Mouse (Mus musculus) gastrocnemius, postnatal 36 days (tissue): ENCODE data around the gene Sept9. TPM values are rescaled to one million over a fixed set of nuclear protein-coding genes. Genes with fewer than 3 reads are reported as not detected.

ENCODE experiments used
- DNase-seq, 2 experiments: peaks; one replicate each; pipeline ENCODE4 v3.0.0; 2022
- intact Hi-C: fragments of 180-260 bp; cut with DNase I; formaldehyde crosslinking; loops from one replicate; pipeline ENCODE4 v1.15.1; 2025
- total RNA-seq, 2 experiments: library from RNA; stranded (reverse); gene quantifications; 2 replicates each; pipeline ENCODE4 v1.2.3; 2021

Gene Sept9
- total RNA-seq, 2 experiments from 2014 or later: 11.3 to 14.2 TPM

DNA sequence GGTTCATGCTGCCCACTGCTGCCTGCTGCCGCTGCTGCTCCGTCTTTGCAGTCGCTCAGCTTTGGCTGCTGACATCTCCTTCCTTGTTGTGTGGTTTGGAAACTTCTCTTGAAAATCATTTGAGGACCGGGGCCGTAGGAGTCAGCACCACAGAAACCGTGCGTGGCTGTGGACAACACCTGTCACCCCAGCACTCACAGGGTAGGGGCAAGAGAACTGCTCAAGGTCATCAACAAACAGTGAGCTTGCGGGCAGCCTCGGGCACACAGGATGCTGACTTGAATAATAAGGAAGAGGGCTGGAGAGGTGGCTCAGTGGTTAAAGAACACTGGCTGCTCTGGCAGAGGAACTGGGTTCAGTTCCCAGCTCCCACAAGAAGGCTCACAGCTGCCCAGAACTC, 40.9 kb downstream of the Sept9 start:
- intact Hi-C loops: no loop called here
- DNase-seq: no peak

DNA sequence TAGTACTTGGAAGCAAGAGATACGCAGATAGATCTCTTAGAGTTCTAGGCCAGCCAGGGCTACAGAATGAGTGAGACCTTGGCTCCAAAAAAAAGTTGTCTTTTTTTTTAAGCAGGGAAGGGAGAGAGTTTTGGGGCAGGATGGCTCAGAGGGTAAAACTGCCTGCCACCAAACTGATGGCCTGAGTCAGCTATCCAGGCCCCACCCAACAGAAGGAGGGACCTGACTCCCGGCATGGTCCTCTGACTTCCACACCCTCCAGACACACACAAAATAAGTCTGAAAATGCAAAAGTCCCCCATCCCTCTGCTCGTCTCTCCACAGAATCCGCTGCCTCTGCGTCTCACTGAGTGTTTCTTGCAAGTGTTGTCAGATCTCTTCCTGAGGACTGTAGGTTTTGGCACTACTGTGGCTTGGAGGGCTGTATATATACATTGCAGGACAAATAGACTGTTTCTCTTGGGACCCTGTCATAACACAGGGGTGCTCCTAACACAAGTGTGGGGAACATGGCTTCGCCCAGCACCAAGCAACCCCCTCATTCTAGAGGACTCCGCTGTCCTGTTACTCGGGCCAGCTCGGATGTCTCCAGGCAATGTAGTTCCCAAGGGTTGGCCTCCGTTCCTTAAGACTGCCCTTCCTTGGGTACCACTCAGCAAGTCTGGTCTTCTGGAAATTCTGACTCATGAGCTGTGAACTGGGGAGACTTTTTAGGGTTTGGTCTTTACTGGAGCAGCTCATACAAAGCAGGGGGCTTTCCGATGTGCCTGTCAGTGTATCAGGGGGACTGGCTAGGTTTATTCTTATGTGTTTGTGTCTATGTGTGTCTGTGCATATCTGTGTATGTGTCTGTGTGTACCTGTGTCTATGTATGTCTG, 41.6 kb downstream of the Sept9 start:
- intact Hi-C loops: no loop called here
- no peak for DNase-seq

DNA sequence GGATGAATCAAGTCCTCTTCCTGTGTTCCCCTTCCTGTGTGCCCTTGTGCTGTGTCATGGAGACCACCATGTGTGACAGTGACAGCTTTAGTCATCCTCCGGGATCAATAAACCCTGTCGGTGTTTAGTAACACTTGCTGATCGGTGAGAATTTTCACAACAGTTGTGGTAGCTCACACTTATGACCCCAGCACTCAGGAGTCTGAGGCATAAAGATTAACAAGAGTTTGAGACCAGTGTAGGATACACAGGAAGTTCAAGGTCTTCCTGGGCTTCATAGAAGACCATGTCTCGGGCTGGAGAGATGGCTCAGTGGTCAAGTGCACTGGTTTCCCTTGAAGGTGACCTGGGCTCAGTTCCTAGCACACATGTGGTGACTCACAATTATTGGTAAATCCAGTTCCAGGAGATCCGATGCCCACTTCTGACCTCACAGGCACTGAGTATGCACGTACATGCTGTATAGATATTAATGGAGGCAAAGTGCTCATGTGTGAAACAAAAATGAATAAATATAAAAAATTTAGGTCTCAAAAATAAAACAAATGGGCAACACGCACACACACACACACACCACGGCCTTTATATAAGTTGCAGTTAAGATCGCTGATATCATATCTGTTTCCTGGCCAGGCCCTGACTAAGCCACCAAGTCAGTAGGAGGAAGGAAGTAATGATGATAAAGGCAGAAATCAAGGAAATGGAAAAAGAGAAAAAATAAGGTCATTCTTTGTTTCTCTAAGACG, 43.1 kb downstream of the Sept9 start:
- intact Hi-C loops: no loop called here
- no peak for DNase-seq

DNA sequence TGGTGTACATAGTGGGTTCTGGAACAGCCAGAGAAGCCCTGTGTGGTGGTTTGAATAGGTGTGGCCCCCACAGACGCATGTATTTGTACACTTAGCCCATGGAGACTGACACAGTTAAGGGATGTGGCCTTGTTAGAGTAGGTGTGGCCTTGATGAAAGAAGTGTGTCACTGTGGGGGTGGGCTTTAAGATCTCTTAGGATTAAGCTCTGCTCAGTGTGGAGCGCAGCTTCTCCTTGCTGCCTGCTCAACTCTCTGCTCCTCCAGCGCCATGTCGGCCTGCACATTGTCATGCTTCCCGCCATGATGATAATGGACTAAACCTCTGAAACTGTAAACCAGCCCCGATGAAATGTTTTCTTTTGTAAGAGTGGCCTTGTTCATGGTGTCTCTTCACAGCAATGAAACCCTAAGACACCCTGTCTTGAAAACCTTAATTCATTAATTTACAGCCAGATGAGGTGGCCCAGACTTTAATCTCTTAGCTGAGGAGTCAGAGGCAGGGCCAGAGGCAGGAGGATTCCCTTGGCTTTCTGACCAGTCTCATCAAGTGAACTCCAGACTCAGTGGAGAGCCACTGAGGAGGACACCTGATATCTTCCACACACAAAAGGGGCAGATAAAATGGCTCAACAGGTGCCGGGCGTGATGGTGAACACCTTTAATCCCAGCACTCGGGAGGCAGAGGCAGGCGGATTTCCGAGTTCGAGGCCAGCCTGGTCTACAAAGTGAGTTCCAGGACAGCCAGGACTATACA, 44.3 kb downstream of the Sept9 start:
- intact Hi-C loops: loop anchor here (2.0 kb wide), 1 partner anchor 23 kb away; no protein-coding TSS in a partner anchor
- DNase-seq: no peak

DNA sequence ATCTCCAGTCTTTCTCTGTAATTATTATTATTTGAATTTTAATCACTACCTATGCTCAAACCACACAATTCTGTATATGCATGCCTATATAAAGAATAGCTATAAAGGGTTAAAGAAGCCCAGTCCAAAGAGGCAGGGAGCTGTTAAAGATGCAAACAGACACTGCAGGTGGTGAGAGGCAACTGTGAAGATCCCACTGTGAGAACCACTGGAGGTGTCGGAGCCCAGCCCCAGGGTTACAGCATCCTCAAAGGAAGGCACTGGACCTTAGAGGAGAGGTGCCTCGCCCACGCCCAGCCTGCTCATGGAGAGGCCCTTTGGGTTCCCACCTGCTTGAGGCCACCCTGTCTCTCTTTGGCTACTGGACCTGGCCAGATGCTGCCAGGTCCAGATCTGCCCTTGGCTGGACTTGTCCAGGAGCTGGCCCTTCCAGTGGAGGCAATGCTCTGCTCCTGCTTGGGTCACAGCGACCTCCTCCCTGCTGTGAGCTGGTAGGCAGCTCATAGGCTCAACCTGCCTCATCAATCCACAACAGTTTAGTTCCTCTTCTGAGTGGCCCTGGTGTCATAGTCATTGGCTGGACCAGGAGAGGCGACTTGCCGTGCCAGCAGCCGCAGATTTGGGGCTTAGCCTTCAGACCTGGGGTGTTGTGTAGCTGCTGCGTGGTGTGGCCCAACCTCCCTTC, 45.7 kb downstream of the Sept9 start:
- intact Hi-C loops: loop anchor here (2.0 kb wide), 1 partner anchor 22 kb away; no protein-coding TSS in a partner anchor
- no peak for DNase-seq

DNA sequence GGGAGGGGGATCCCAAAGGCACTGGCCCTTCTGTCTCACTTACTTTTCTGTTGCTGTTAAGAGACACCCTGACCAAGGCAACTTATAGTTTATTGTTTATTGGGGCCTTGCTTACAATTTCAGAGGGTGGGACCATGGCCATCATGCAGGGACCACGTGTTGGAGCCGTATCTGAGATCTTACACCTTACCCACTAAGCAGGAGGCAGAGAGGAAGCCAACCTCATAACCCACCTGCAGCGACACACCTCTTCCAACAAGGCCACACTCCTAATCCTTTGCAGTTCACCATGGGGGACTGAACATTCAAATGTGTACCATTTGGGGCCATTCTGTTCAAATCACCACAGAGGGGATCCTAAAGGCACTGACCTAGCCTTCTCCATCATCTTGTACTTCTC, 46.4 kb downstream of the Sept9 start:
- intact Hi-C loops: loop anchor here (2.0 kb wide), 1 partner anchor 21 kb away; no protein-coding TSS in a partner anchor
- no peak for DNase-seq

DNA sequence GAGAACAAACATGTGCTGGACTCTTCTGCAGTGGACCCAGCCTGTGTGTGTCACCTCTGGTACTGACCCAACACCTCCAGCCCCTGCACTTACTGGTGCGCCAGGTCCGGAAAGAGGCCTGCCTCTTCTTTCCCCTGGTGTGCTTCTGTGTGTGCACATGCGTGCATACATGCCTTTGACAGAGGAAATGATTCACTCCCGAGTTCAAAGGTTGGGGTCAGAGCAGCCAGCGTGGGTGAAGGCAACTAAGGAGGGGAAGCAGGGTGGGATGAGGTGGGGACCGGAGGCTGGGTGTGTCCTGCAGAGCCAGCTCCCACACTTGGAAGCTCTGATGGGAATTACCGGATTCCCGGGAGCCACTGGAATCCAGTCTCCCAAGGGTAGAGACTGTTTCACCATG, 46.8 kb downstream of the Sept9 start:
- intact Hi-C loops: no loop called here
- DNase-seq: no peak

DNA sequence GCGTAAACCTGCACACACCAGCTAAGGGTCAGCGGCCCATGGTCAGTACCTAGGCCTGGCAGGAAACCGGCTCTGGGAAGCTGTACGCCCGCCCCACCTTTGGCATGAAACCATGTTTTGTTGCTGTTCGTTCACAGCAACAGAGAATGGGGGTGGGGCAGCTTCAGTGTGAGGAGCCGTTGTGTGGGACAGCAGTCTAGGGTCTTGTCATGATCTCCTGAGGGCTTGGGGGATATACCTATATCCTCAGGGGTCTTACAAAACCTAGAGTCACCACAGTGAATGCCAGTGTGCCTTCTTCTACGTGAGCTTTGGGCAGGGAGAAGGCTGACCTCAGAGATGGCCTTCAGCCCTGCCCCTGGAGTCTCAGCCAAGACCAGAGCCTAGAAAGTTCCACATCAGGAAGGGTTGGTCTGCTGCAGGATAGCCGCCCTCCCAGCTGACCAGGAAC, 47.5 kb downstream of the Sept9 start:
- peak in 1 of 2 experiments; percentile 48 for DNase-seq
- intact Hi-C loops: no loop called here

DNA sequence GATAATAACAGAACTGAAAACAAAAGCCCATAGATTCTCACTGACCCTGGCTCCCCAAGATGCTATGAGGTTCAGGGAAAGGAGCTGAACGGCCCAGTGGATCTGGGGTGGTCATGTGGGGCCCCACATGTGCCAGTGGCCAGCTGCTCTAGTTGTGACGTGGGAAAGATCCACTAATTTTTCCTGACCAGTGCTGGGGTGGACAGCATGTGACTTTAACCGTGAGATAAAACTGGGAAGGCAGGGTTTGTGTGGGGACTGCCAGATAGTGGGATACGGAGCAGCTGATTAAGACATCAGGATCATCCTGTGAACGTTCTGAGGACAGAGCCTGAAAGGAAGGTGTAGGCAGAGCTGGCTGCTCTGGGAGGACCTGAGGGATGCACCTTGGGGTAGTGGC, 48.1 kb downstream of the Sept9 start:
- DNase-seq: no peak
- intact Hi-C loops: no loop called here

DNA sequence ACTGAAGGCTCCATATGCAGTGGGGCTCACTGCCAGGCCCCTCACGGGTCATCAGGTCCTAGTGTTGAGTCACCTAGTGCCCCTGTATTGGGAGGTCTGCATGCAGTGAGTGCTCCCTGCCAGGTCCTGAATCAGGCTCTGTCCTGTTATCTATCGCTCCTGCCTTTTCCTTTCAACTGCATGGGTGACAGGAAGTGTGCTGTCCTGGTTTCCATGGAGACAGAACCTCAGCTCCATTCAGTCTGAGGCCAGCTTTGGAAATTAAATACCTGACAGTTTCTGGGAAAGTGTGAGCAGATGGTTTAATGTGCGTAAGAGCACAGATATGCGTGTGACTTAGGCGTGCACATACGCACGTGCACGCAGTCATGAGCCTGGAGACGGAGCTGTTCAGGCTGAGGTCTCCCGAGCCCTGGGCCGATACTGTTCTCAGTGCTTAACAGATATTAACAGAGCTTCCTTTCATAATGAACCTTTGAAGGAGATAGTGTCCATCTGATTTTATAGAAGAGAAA, 49.3 kb downstream of the Sept9 start:
- DNase-seq: no peak
- intact Hi-C loops: no loop called here

DNA sequence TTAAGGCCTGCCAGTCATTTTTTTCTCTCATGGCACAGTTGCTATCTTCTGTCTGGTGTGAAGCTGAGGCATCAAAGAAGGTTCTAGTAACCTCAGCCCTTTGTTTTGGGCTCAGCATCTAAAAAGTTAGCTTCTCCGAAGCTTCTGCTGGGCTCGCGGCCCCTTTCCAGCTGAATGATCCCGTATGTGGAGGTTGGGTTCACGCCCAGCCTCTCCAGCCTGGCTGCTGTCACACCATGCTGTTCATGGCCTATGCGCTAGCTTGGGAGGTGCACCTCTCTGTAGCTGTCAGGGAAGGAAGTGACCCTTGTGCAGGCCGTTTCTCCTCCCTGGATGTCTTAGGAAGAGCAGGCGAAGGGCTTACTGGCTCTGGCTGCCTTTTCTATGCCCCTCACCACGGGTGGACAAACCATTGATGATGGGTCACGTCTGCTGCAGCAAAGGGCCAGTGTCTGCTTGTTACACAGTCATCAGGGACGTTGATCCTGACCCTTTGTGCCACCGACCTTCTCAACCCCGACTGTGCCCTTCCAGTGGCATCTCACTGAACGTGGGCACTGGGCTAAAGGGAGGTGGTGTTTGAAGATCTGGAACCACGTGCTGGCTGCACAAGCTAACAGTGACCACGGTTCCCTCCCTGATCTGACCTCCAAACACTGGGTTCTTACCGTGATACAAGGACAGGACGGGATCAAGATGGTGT, 50.0 kb downstream of the Sept9 start:
- no peak for DNase-seq
- intact Hi-C loops: no loop called here

DNA sequence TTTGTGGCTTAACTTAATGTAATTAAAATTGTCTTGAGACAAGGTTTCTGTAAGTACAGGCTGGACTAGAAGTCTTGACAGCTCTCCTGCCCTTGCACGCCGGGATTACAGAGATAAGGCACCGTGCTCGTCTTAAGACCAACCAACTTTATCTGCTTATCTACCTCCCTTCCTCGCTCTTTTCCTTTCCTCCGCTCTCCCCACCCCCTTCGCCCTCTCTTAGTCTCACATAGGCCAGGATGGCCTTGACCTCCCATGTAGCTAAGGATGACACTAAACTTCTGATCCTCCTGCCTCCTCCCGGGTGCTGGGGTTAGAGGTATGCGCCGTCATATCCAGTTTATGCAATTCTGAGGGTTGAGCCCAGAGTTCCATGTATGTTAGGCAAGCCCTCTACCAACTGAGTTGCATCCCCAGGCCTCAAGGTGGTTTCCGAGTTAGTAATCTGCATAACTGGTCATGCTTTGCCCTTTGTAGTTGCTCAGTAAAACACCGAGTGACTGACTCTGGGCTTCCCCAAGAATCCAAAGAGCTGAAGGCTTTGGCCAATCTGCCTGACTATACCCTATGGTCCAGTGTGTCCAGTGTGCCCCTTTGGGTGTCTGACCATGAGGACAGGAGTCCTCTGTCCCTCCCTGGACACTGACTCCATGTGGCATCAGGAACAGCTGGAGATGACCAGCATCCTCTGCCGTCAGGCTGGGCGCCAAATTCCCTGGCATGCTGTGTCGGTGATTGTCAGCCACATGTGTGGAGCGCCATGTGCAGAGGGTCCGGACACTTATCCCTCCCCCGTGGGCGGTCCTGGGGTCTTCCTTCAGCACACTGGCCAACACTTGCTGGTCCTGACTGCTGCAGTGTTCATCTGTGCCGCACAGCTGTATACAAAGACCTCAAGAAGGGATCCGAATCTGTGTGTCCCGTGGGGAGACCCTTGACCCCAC, 50.8 kb downstream of the Sept9 start:
- DNase-seq: no peak
- intact Hi-C loops: no loop called here

DNA sequence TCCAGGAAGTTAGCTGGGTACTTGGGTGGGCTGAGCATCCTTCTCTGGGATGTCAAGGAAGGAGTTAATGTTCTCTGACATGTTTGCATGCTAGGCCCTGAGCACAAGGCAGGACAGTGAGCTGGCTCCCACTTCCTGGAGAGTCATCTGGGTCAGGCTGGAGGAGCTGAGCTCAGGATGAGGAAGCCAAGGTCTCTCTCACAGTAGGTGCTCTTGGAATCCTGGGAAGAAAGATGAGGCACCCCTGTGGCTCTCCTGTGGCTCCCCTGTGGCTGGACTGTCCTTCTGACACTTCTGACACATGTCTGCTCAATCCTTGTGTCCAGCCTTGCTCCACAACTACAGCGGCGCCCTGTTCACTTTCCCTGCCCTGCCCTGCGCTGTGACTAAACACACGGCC, 52.3 kb downstream of the Sept9 start:
- DNase-seq: no peak
- intact Hi-C loops: no loop called here

DNA sequence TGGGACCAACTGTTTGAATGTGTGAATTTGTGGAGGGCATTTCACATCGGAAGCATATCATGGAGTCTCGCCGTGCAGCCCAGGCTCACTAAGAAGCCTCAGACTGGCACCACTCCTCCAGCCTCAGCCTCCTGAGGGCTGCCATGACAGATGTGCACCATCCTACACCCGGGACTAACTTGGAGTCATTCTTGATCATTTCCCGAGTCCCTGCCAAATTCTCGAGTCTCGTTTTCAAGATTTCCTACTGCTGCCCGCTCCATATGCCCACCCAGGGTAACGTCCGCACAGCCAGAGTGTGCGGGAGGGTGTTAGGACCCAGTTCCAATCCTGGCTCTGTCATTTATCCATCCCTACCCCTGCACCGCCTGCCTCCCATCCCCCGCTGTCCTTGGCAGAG, 53.4 kb downstream of the Sept9 start:
- no peak for DNase-seq
- intact Hi-C loops: no loop called here

DNA sequence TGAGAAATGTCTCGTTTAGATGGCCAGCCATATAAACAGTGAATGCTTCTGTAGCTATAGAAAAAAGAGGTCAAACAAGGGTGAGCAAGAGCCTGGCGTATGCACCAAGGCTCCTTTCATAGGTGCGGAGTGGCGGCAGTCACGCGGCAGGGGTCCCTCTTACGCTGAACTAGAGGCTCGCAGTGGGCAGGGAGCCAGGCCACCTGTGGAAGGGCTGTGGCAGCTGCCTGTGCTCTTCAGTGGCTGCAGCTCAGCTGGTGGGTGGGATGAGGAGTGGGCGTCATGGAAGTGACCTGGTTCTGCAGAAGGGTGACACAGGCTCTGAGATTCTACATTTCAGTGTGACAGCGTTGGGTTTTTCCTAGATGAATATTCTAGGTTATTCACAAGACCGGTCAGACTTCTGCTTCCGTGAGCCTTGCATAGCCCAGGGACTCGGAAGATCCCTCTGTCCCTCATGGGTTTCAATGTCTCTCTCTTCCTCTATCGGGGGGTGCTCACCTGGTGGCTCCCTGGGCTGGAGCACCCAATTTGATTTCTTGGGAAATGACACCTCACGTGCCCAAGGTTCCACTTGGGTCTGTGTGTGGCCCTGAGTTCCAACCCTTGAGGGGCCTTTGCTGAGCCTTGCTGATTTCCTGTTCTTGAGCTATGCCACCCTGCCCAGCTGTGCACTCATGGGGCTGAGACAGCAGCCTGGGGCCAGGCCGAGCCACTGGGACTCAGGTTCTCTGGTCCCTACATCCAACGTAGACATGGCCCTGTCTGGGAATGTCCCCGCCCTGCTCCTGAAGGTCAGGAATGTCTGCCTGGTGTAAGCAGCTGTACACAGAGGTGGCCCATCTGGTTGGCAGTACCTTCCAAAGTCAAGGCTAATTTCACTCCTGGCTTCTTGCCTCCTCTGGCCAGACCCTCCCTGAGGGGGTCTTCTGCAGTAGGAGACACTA, 55.0 kb downstream of the Sept9 start:
- intact Hi-C loops: no loop called here
- no peak for DNase-seq

DNA sequence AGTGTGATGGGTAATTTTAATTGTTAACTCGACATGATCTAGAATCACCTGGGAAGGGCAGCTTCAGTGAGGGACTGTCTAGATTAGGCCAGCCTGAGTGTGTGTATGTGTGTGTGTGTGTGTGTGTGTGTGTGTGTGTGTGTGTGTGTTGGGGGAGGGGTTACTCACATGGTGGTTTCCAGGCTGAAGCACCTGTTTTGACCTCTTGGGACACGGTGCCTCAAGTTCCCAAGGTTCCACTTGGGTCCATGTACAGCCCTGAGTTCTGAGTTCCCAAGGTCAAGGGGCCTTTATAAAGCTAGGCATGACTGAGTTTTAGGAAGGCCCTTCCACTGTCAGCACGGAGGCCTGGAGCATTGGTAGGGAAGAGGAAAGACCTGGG, 55.6 kb downstream of the Sept9 start:
- intact Hi-C loops: no loop called here
- DNase-seq: no peak

DNA sequence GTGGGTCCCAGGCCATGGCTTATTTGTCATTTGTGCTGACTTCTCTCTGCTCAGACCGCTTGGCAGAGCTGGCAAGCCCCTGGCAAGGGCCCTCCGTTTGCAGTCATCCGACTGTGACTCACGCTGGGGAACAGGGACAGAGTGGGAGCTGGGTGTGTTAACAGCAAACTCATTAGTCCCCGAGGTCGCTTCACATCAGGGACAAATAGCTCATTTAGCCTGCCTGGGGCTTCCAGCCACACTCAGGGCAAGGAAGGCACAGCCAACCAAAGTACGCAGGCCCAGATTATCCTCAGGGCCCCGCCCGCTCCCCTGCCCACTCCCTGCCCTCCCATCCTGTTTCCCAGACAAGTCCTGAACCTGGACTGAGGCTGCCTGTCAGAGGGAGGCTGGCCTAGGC, 56.6 kb downstream of the Sept9 start:
- DNase-seq: no peak
- intact Hi-C loops: no loop called here
